ENCODE assay signal across 9 mouse cellular contexts in genomic region chr4:136886101-136886500, GRCm38 (mm10). TPM values are rescaled to one million over a fixed set of nuclear protein-coding genes. Genes with fewer than 3 reads are reported as not detected.
A peak's percentile ranks its signal among the peaks of the same experiment; 100 is the strongest.
DNase-seq lines count a peak whose midpoint lies in the region; ATAC-seq and TF ChIP-seq lines count a peak whose summit lies in the region.
"Had no signal": no experiment of that assay in that cellular context is flagged by ENCODE, and none has a peak within 500 bp of the region (broad histone marks: within the 10 kb centered on the region; RNA-seq: fewer than 3 reads in every experiment).

TSS of gene C1qb (minus strand) at chr4:136886187.

- no peak for DNase-seq in cerebellum, adult 2 months
- DNase-seq in cerebellum, postnatal 10 days: no peak
- DNase-seq in adrenal gland, postnatal 36 days: peak in 1 of 2 experiments; percentile 29
- DNase-seq in gastrocnemius, postnatal 4 days (ENCODE audit: low spot score in 2 of 2): no peak
- no peak for DNase-seq in intestine, embryonic 14.5 days (ENCODE audit: low spot score)
- DNase-seq in urinary bladder, postnatal 36 days (ENCODE audit: low spot score in 2 of 2): no peak
- no peak for DNase-seq in frontal cortex, postnatal 36 days (ENCODE audit: low spot score in 2 of 2)

- no peak within 1 kb of the TSS for H3K27ac ChIP-seq in cerebellum, adult 2 months (ENCODE audit: insufficient read depth, low read length)
- H3K27ac ChIP-seq in intestine, embryonic 14.5 days (ENCODE audit: low read depth): no peak within 1 kb of the TSS
- H3K27ac ChIP-seq in liver, embryonic 12.5 days: no peak within 1 kb of the TSS

- no peak for ATAC-seq in intestine, embryonic 14.5 days (replicated peaks; ENCODE audit: low FRiP score, low TSS enrichment, low read depth)
- ATAC-seq in liver, embryonic 12.5 days: no peak

- no peak within 1 kb of the TSS for H3K4me2 ChIP-seq in intestine, embryonic 14.5 days (ENCODE audit: low read length)
- no peak within 1 kb of the TSS for H3K4me2 ChIP-seq in liver, embryonic 12.5 days

- TF ChIP-seq POLR2A in cerebellum, adult 2 months (IDR thresholded peaks at IDR 0.05; ENCODE audit: borderline replicate concordance, insufficient read depth, low read length): no peak

- no peak within 1 kb of the TSS for H3K4me3 ChIP-seq in cerebellum, adult 2 months (replicated peaks; ENCODE audit: insufficient read depth, low read depth, low read length)
- H3K4me3 ChIP-seq in intestine, embryonic 14.5 days (ENCODE audit: low read depth, low read length): no peak within 1 kb of the TSS
- H3K4me3 ChIP-seq in liver, embryonic 12.5 days: no peak within 1 kb of the TSS
- H3K4me3 ChIP-seq: erythroblast, embryonic 14.5 days had no signal

- H3K36me3 ChIP-seq in intestine, embryonic 14.5 days (ENCODE audit: control insufficient read depth, insufficient read depth, low read length): no peaks in the 10 kb centered on the region
- no peaks in the 10 kb centered on the region for H3K36me3 ChIP-seq in liver, embryonic 12.5 days

- TF ChIP-seq CTCF in cerebellum, adult 2 months (IDR thresholded peaks at IDR 0.05; ENCODE audit: borderline replicate concordance, insufficient read depth, low read depth, low read length): no peak

- no peak within 1 kb of the TSS for H3K9ac ChIP-seq in intestine, embryonic 14.5 days (ENCODE audit: low read length)
- no peak within 1 kb of the TSS for H3K9ac ChIP-seq in liver, embryonic 12.5 days

- H3K4me1 ChIP-seq in cerebellum, adult 2 months (ENCODE audit: control insufficient read depth, insufficient read depth, low read length): no peaks in the 10 kb centered on the region
- no peaks in the 10 kb centered on the region for H3K4me1 ChIP-seq in intestine, embryonic 14.5 days (replicated peaks; ENCODE audit: control insufficient read depth, insufficient read depth, low read length)
- H3K4me1 ChIP-seq in liver, embryonic 12.5 days: no peaks in the 10 kb centered on the region

- H3K9me3 ChIP-seq in intestine, embryonic 14.5 days (ENCODE audit: control insufficient read depth, low read length): no peaks in the 10 kb centered on the region
- H3K9me3 ChIP-seq in liver, embryonic 12.5 days (replicated peaks): no peaks in the 10 kb centered on the region

- 84% methylated on average over 7 of the region's 7 CpGs for WGBS in cerebellum, adult 2 months
- WGBS in intestine, embryonic 14.5 days: 68% methylated on average over 7 of the region's 7 CpGs
- 30% methylated on average over 7 of the region's 7 CpGs for WGBS in liver, embryonic 12.5 days (ENCODE audit: insufficient replicate concordance)

- no peaks in the 10 kb centered on the region for H3K27me3 ChIP-seq in cerebellum, adult 2 months (ENCODE audit: control insufficient read depth, insufficient read depth, low read length)
- no peaks in the 10 kb centered on the region for H3K27me3 ChIP-seq in intestine, embryonic 14.5 days (replicated peaks; ENCODE audit: control insufficient read depth, insufficient read depth, low read length)
- peaks cover 10% of the 10 kb centered on the region; the same call in 1 of the 2 replicates for H3K27me3 ChIP-seq in liver, embryonic 12.5 days (replicated peaks)

RNA-seq across cellular contexts. Expression of gene C1qb, which starts in this region (rescaled TPM):
- 41.8 and 46.8 TPM in 2 replicates for polyA plus RNA-seq in cerebellum, adult 2 months (2012; rRNA removed)
- total RNA-seq in adrenal gland, postnatal 36 days (2021): 10 to 100 TPM; 43.5 to 77.2 TPM
- total RNA-seq in gastrocnemius, postnatal 4 days (2021): 10 to 100 TPM; 33.7 to 39.4 TPM
- polyA plus RNA-seq in intestine, embryonic 14.5 days (2014; fragmentation: Nextera tagmentation; extraction: Ambion mirVana): 62.3 and 62.8 TPM in 2 replicates
- polyA plus RNA-seq in liver, embryonic 12.5 days (2016; fragmentation: Nextera tagmentation; extraction: Ambion mirVana): 53.1 and 54.6 TPM in 2 replicates
